Comparison of ENCODE assay signal across 18 mouse cellular contexts in genomic region chr16:43752900-43753299, GRCm38 (mm10). TPM values are rescaled to one million over a fixed set of nuclear protein-coding genes. Genes with fewer than 3 reads are reported as not detected.
DNase-seq lines count a peak whose midpoint lies in the region; ATAC-seq and TF ChIP-seq lines count a peak whose summit lies in the region.
"Had no signal": no experiment of that assay in that cellular context is flagged by ENCODE, and none has a peak within 500 bp of the region (broad histone marks: within the 10 kb centered on the region; RNA-seq: fewer than 3 reads in every experiment).

No protein-coding gene starts in this region.

- no peaks in the 10 kb centered on the region for H3K9me3 ChIP-seq in forebrain, postnatal 0 days (ENCODE audit: low read length)
- H3K9me3 ChIP-seq in forebrain, embryonic 15.5 days: no peaks in the 10 kb centered on the region
- no peaks in the 10 kb centered on the region for H3K9me3 ChIP-seq in lung, embryonic 14.5 days (ENCODE audit: low read depth, low read length)
- H3K9me3 ChIP-seq in ES-E14 (ENCODE audit: control insufficient read depth, insufficient read depth, low read depth, low read length): no peaks in the 10 kb centered on the region
- H3K9me3 ChIP-seq: embryonic facial prominence, embryonic 12.5 days; hindbrain, embryonic 15.5 days; liver, embryonic 15.5 days had no signal

- no peak overlapping the region for H3K4me3 ChIP-seq in forebrain, postnatal 0 days (ENCODE audit: low read depth, low read length)
- H3K4me3 ChIP-seq in forebrain, embryonic 15.5 days: no peak overlapping the region
- H3K4me3 ChIP-seq in lung, embryonic 14.5 days (ENCODE audit: low read depth, low read length): no peak overlapping the region
- no peak overlapping the region for H3K4me3 ChIP-seq in ES-E14 (ENCODE audit: insufficient read depth in 1 of 2, low read depth in 1 of 2, low read length in 2 of 2, poor library complexity in 1 of 2, severe bottlenecking in 1 of 2)
- H3K4me3 ChIP-seq: embryonic facial prominence, embryonic 12.5 days; hindbrain, embryonic 15.5 days; liver, embryonic 15.5 days had no signal

- no peak for DNase-seq in forebrain, postnatal 0 days
- DNase-seq in lung, embryonic 14.5 days: no peak
- no peak for DNase-seq in lung, postnatal 14 days
- DNase-seq in ES-E14 (ENCODE audit: low read depth, low spot score): peak; percentile 11
- no peak for DNase-seq in ovary, postnatal 36 days (ENCODE audit: low spot score)
- no peak for DNase-seq in adrenal gland, adult (ENCODE audit: inconsistent age in 2 of 2, low spot score in 1 of 2)
- DNase-seq: adrenal gland, postnatal 14 days; left cerebral cortex, postnatal 4 days; right cerebral cortex, postnatal 14 days; thymus, postnatal 36 days had no signal

- H3K4me2 ChIP-seq in forebrain, postnatal 0 days (ENCODE audit: low read depth): no peak overlapping the region
- H3K4me2 ChIP-seq in forebrain, embryonic 15.5 days (replicated peaks): no peak overlapping the region
- H3K4me2 ChIP-seq in lung, embryonic 14.5 days: no peak overlapping the region
- H3K4me2 ChIP-seq: embryonic facial prominence, embryonic 12.5 days; hindbrain, embryonic 15.5 days; liver, embryonic 15.5 days had no signal

- 83% methylated on average over 8 of the region's 8 CpGs for WGBS in forebrain, postnatal 0 days
- 85% methylated on average over 8 of the region's 8 CpGs for WGBS in forebrain, embryonic 15.5 days
- 80% methylated on average over 8 of the region's 8 CpGs for WGBS in lung, embryonic 14.5 days

- no peak overlapping the region for H3K27ac ChIP-seq in forebrain, postnatal 0 days (ENCODE audit: low read depth, low read length)
- H3K27ac ChIP-seq in forebrain, embryonic 15.5 days (replicated peaks): no peak overlapping the region
- no peak overlapping the region for H3K27ac ChIP-seq in lung, embryonic 14.5 days (ENCODE audit: low read depth)
- H3K27ac ChIP-seq in ES-E14 (ENCODE audit: insufficient read depth, low read depth, low read length, poor library complexity, severe bottlenecking): no peak overlapping the region
- H3K27ac ChIP-seq: embryonic facial prominence, embryonic 12.5 days; hindbrain, embryonic 15.5 days; liver, embryonic 15.5 days had no signal

- no peaks in the 10 kb centered on the region for H3K4me1 ChIP-seq in forebrain, postnatal 0 days (ENCODE audit: insufficient read depth)
- H3K4me1 ChIP-seq in forebrain, embryonic 15.5 days: peaks cover 6% of the 10 kb centered on the region; the same call in 1 of the 2 replicates
- no peaks in the 10 kb centered on the region for H3K4me1 ChIP-seq in lung, embryonic 14.5 days (ENCODE audit: insufficient read depth)
- no peaks in the 10 kb centered on the region; a peak in 1 of 4 replicates for H3K4me1 ChIP-seq in ES-E14 (ENCODE audit: control insufficient read depth in 2 of 2, insufficient read depth in 2 of 2, low read length in 2 of 2, poor library complexity in 1 of 2)
- H3K4me1 ChIP-seq: hindbrain, embryonic 15.5 days; liver, embryonic 15.5 days had no signal

- no peaks in the 10 kb centered on the region for H3K36me3 ChIP-seq in forebrain, postnatal 0 days (ENCODE audit: insufficient read depth)
- H3K36me3 ChIP-seq in forebrain, embryonic 15.5 days: no peaks in the 10 kb centered on the region
- H3K36me3 ChIP-seq in lung, embryonic 14.5 days (ENCODE audit: insufficient read depth): no peaks in the 10 kb centered on the region
- no peaks in the 10 kb centered on the region for H3K36me3 ChIP-seq in ES-E14 (ENCODE audit: control insufficient read depth, insufficient read depth, low read length, poor library complexity, severe bottlenecking)
- H3K36me3 ChIP-seq: embryonic facial prominence, embryonic 12.5 days; hindbrain, embryonic 15.5 days; liver, embryonic 15.5 days had no signal

- no peak for ATAC-seq in forebrain, postnatal 0 days
- ATAC-seq in forebrain, embryonic 15.5 days (replicated peaks): no peak
- no peak for ATAC-seq in lung, embryonic 14.5 days (ENCODE audit: insufficient read depth)
- 0 out of 2 replicates have a peak, but pooled peaks have one; percentile 37 for ATAC-seq in megakaryocyte progenitor cell, adult 5-6 weeks (replicated peaks; ENCODE audit: poor library complexity)

- H3K27me3 ChIP-seq in forebrain, postnatal 0 days (ENCODE audit: insufficient read depth, low read length): no peaks in the 10 kb centered on the region
- no peaks in the 10 kb centered on the region for H3K27me3 ChIP-seq in forebrain, embryonic 15.5 days
- no peaks in the 10 kb centered on the region for H3K27me3 ChIP-seq in lung, embryonic 14.5 days (ENCODE audit: insufficient read depth, low read length)
- H3K27me3 ChIP-seq: embryonic facial prominence, embryonic 12.5 days; hindbrain, embryonic 15.5 days; liver, embryonic 15.5 days had no signal

- TF ChIP-seq CTCF in forebrain, postnatal 0 days (IDR thresholded peaks at IDR 0.05; ENCODE audit: low read depth): peak; percentile 22; the same call in 1 of the 2 replicates
- TF ChIP-seq CTCF in lung, embryonic 14.5 days (IDR thresholded peaks at IDR 0.05; ENCODE audit: low read depth): 0 out of 2 replicates have a peak, but pooled peaks have one; percentile 6

- in situ Hi-C loops in ES-E14 (cut with MboI; ENCODE audit: low sequenced_read_pairs in 2 of 2, unreplicated experiment in 2 of 2): no loop called here

- no peak overlapping the region for H3K9ac ChIP-seq in forebrain, postnatal 0 days
- H3K9ac ChIP-seq in forebrain, embryonic 15.5 days (replicated peaks): no peak overlapping the region
- H3K9ac ChIP-seq in lung, embryonic 14.5 days: no peak overlapping the region
- no peak overlapping the region for H3K9ac ChIP-seq in ES-E14 (ENCODE audit: insufficient read depth, low read depth, low read length, poor library complexity, severe bottlenecking)
- H3K9ac ChIP-seq: embryonic facial prominence, embryonic 12.5 days; hindbrain, embryonic 15.5 days; liver, embryonic 15.5 days had no signal

TF ChIP-seq in ES-E14, 5 proteins besides CTCF, POLR2A, EP300 and RAD21:
- TF ChIP-seq CHD2 (IDR thresholded peaks at IDR 0.05; ENCODE audit: low read depth, low read length) (no peak), MAFK (IDR thresholded peaks at IDR 0.05; ENCODE audit: insufficient read depth, low read depth, low read length) (no peak), ZC3H11A (IDR thresholded peaks at IDR 0.05; ENCODE audit: borderline replicate concordance, low read depth, low read length) (peak; percentile 22; the same call in 1 of the 2 replicates), HCFC1 (IDR thresholded peaks at IDR 0.05; ENCODE audit: borderline replicate concordance, insufficient read depth, low read length) (no peak), ZNF384 (IDR thresholded peaks at IDR 0.05; ENCODE audit: low read depth, low read length) (no peak)
TF ChIP-seq in ES-E14: peak in this region for 1.

RNA-seq across cellular contexts. Expression of gene Drd3, which starts 0.9 kb away (rescaled TPM):
- 0.23 and 0.86 TPM in 2 replicates for total RNA-seq in forebrain, postnatal 0 days (2014; rRNA removed)
- not detected in 2 replicates for polyA plus RNA-seq in forebrain, postnatal 0 days (2015; fragmentation: Nextera tagmentation; extraction: Ambion mirVana)
- polyA plus RNA-seq in forebrain, embryonic 15.5 days (2015; fragmentation: Nextera tagmentation; extraction: Ambion mirVana): 0.20 TPM in 1 of 2 replicates, not detected in the other
- not detected in 2 replicates for polyA plus RNA-seq in lung, embryonic 14.5 days (2014; fragmentation: Nextera tagmentation; extraction: Ambion mirVana)
- total RNA-seq in ES-E14 (2012; rRNA removed): 0.45 and 0.69 TPM in 2 replicates
- not detected in 2 replicates for total RNA-seq in megakaryocyte progenitor cell, adult 5-6 weeks (2015)
- total RNA-seq in megakaryocyte progenitor cell, adult 5-6 weeks (2017): not detected in 2 replicates
- total RNA-seq: adrenal gland, postnatal 14 days; megakaryocyte, adult 5-6 weeks had no signal
- polyA plus RNA-seq: embryonic facial prominence, embryonic 12.5 days; heart, postnatal 0 days; hindbrain, embryonic 15.5 days; liver, embryonic 15.5 days; stomach, embryonic 14.5 days had no signal
